Mouse (Mus musculus) neural tube, embryonic 13.5 days (tissue): ENCODE results near the gene Gm21969. TPM values are rescaled to one million over a fixed set of nuclear protein-coding genes. Genes with fewer than 3 reads are reported as not detected.

Source experiments
- ATAC-seq: fragments of 200-750 bp; cut with Nextera tagmentation; 2 replicates; pipeline ENCODE4 v1.8.0; 2017; ENCODE audit warnings: low read depth, mild to moderate bottlenecking, moderate TSS enrichment, moderate library complexity
- H3K27ac ChIP-seq: fragments of 300-500 bp; sonication (generic); replicated peaks from 2 replicates; pipeline ENCODE4 v1.5.1; 2015; ENCODE audit warnings: moderate library complexity, mild to moderate bottlenecking, inconsistent platforms
- H3K27me3 ChIP-seq: fragments of 300-500 bp; sonication (generic); 2 replicates; pipeline ENCODE4 v1.6.1; 2015; ENCODE audit warnings: mild to moderate bottlenecking, inconsistent platforms
- H3K36me3 ChIP-seq: fragments of 300-500 bp; sonication (generic); 2 replicates; pipeline ENCODE4 v1.6.1; 2015; ENCODE audit warnings: mild to moderate bottlenecking, inconsistent platforms
- H3K4me1 ChIP-seq: fragments of 300-500 bp; sonication (generic); replicated peaks from 2 replicates; pipeline ENCODE4 v1.6.1; 2015; ENCODE audit warnings: inconsistent platforms
- H3K4me2 ChIP-seq: fragments of 300-500 bp; sonication (generic); 2 replicates; pipeline ENCODE4 v1.6.1; 2015; ENCODE audit warnings: inconsistent platforms, mild to moderate bottlenecking, moderate library complexity
- H3K4me3 ChIP-seq: fragments of 300-500 bp; sonication (generic); 2 replicates; pipeline ENCODE4 v1.5.1; 2015; ENCODE audit warnings: mild to moderate bottlenecking, inconsistent platforms
- H3K9ac ChIP-seq: fragments of 300-500 bp; sonication (generic); 2 replicates; pipeline ENCODE4 v1.6.1; 2015; ENCODE audit warnings: moderate library complexity, mild to moderate bottlenecking, inconsistent platforms
- H3K9me3 ChIP-seq: fragments of 300-500 bp; sonication (generic); 2 replicates; pipeline ENCODE4 v1.6.1; 2016; ENCODE audit warnings: inconsistent platforms
- WGBS: fragments of 180-500 bp; shearing (Covaris S2); methylation state at CpG from one replicate; pipeline ENCODE4 v1.1.7; 2015; 5-methylcytosine and 5-hydroxymethylcytosine counted together
- microRNA-seq: library from miRNA; unstranded; fragments of <30 nt; microRNA quantifications from one replicate; pipeline ENCODE4, GENCODE M21; 2016
- polyA plus RNA-seq: library from polyadenylated mRNA; unstranded; fragments of >200 nt; fragmentation: Nextera tagmentation; extraction: Ambion mirVana; gene quantifications from 2 replicates; pipeline ENCODE4 v1.2.1, GENCODE M21; 2015

The Gm21969 gene
- polyA plus RNA-seq, 1 experiment from 2014 or later: not detected

DNA sequence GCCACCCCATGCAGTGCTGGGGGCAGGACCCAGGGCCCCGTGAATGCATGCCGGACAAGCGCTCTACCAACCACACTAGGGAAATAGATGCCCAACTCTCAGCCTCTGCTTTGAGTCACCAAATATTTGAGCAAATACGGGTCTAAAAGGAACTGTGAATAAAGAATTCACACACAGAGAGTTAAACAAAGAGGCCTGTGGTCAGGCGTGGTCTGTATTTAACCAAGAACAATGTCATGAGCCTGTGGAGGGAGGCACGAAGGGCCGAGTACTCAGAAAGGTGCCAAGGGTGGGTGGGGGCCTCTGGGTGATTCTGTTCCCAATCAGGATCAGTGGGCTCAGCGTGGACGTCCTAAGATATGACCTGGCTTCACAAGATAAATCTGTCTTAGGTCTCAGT lies 85.1 kb downstream of the Gm21969 start:
- Histone ChIP-seq H3K4me1 (0 out of 2 replicates have a peak, but pooled peaks cover 6% of the 10 kb centered on the region), H3K27me3 (no peaks in the 10 kb centered on the region; the same call in 1 of the 2 replicates), H3K36me3 (no peaks in the 10 kb centered on the region), H3K27ac (no peak overlapping the region), H3K9me3 (no peaks in the 10 kb centered on the region), H3K4me2 (no peak overlapping the region), H3K9ac (no peak overlapping the region), H3K4me3 (no peak overlapping the region)
- ATAC-seq: no peak
- WGBS: 54% methylated on average over 9 of the region's 9 CpGs

DNA sequence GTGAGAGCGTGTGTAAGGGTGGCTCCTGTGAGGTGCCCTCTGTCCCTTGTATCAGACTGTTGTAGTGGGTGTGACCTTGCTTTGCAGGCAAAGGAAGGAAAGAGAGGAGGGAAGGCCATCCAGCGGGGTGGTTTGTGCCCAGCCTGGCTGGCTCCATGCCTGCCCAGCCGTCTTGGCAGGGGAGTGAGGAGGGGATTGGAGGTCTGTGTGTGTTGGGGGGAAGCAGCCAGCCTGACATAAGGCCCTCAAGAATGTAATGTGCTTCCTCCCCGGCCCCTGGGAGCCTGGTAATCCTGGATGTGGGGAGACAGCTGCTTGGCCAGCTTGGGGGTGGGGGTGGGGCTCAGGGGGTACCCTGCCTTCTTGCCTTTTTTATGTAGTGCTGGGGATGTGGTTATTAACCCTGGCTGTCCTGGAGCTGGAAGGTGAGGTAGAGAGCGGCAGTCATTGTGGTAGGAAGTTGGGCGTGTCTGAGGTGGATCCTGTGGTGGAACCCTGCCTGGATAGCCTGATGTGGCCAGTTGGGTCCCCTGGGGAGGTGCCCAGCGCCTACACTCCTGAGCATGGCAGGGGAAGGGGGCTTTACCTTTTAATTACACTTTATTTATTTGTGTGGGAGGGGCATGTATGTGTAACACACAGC lies 86.8 kb downstream of the Gm21969 start:
- H3K9me3 ChIP-seq: no peaks in the 10 kb centered on the region

DNA sequence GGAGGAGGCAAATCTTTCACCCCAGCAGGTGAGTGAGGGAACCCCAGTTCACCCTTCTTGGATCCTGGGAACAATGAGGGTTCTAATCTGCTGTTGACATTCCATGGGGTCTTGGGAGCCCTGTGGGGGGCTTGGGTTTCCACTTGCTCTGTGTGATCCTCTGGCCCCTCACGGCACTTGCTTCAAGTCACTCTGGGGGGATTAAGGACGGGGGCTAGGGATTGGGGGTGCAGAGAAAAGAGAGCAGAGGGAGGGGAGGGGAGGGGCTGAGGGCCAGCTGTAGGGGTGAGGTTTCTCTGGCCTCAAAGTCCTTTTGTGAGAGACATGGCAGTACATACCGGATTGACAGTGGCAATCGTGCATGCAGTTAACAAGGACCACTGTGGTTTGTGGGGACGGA lies 90.3 kb downstream of the Gm21969 start:
- no peak overlapping the region for H3K9ac ChIP-seq
- 64% methylated on average over 5 of the region's 5 CpGs for WGBS
- H3K4me3 ChIP-seq: no peak overlapping the region
- no peaks in the 10 kb centered on the region; the same call in 1 of the 2 replicates for H3K27me3 ChIP-seq
- H3K4me1 ChIP-seq: peaks cover 16% of the 10 kb centered on the region
- H3K36me3 ChIP-seq: no peaks in the 10 kb centered on the region
- no peak overlapping the region for H3K27ac ChIP-seq
- H3K4me2 ChIP-seq: no peak overlapping the region
- H3K9me3 ChIP-seq: no peaks in the 10 kb centered on the region
- ATAC-seq: no peak

More for the DNA sequence above, 86.8 kb downstream of the Gm21969 start:
- no peak overlapping the region for H3K9ac ChIP-seq
- no peaks in the 10 kb centered on the region; the same call in 1 of the 2 replicates for H3K27me3 ChIP-seq
- H3K27ac ChIP-seq: no peak overlapping the region
- no peak for ATAC-seq
- H3K4me3 ChIP-seq: no peak overlapping the region
- 43% methylated on average over 7 of the region's 7 CpGs for WGBS
- no peaks in the 10 kb centered on the region for H3K36me3 ChIP-seq
- H3K4me1 ChIP-seq: 0 out of 2 replicates have a peak, but pooled peaks cover 6% of the 10 kb centered on the region
- H3K4me2 ChIP-seq: no peak overlapping the region

DNA sequence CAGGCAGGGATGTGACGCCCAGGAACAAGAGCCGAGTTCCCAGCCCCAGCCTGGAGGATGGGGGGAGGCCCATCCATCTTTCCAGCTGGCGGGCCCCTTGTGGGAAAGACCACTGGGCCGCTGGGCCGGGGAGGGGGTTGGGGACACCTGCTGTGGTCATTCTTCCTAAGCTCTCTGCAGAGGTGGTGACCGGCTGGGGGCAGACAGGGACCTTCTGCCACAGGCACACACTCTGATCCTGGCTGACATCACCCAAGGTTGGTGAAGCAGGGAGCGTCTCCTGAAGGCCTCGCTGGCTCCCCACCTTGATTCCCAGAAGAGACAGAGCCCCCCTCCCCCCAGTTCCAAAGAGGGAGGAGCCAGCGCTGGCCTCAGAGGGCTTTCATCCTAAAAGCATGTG lies 94.8 kb downstream of the Gm21969 start:
- Histone ChIP-seq H3K36me3 (no peaks in the 10 kb centered on the region), H3K9me3 (no peaks in the 10 kb centered on the region), H3K4me1 (peaks cover 10% of the 10 kb centered on the region), H3K27me3 (no peaks in the 10 kb centered on the region; the same call in 1 of the 2 replicates), H3K4me2 (no peak overlapping the region), H3K27ac (no peak overlapping the region), H3K4me3 (no peak overlapping the region), H3K9ac (no peak overlapping the region)
- 1% methylated on average over 9 of the region's 9 CpGs for WGBS
- ATAC-seq: no peak

DNA sequence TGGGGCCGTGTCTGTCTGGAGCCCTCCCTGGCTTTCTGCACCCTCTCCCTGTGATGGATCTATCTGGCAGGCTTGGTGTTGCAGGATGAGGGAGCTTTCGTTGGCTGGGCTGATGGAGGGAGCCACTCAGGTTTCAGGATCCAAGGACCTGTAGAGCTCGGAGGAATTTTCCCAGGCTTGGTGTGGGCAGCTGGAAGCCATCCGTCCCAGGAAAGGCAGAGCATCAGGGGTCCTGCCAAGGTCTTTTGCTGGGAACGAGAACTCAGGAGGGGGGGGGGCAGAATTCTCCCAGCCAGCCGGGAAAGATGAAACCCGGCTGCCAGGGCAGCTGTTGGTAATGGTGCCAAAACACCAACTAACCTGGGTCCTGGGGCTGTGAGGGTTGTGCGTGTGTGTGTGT lies 95.6 kb downstream of the Gm21969 start:
- Histone ChIP-seq H3K27ac (no peak overlapping the region), H3K4me3 (no peak overlapping the region), H3K4me2 (no peak overlapping the region), H3K4me1 (peaks cover 10% of the 10 kb centered on the region), H3K36me3 (no peaks in the 10 kb centered on the region), H3K27me3 (no peaks in the 10 kb centered on the region; the same call in 1 of the 2 replicates), H3K9ac (no peak overlapping the region), H3K9me3 (no peaks in the 10 kb centered on the region)
- no peak for ATAC-seq
- 57% methylated on average over 8 of the region's 8 CpGs for WGBS

DNA sequence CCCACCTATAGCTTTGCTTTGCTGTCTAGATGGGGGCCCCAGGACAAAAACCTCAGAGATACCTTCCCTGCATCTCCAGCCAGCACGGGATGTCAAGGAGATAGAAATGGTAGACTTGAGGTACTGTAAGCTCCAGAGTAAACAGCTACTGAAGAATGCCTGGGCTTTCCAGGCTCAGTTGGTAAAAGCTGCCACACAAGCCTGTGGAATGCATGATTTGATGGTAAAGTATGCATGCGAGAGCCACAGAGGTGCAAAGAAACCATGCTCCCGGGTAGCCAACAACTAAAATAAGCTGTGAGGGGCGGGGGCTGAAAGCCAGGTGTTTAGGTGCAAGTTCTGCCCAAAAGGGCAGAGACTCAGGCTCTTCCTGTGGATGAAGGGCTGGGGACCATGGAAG lies 99.9 kb downstream of the Gm21969 start:
- Histone ChIP-seq H3K27ac (no peak overlapping the region), H3K4me1 (peaks cover 3% of the 10 kb centered on the region), H3K27me3 (no peaks in the 10 kb centered on the region), H3K4me2 (no peak overlapping the region), H3K4me3 (no peak overlapping the region), H3K9me3 (no peaks in the 10 kb centered on the region), H3K9ac (no peak overlapping the region), H3K36me3 (no peaks in the 10 kb centered on the region)
- ATAC-seq: no peak
- 72% methylated on average over 4 of the region's 4 CpGs for WGBS

DNA sequence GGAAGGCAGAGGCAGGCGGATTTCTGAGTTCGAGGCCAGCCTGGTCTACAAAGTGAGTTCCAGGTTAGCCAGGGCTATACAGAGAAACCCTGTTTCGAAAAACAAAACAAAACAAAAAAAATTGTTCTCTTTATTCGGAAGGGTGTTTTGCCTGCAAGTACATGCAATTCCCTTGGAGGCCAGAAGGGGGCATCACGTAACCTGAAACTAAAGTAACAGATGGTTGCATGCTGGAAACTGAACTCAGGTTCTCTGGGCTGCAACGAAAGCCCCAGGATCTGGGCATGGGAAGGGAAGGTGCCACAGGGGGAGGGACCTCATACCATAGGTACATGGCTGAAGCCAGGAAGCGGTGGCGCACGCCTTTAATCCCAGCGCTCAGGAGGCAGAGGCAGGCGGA lies 100.5 kb downstream of the Gm21969 start:
- WGBS: 84% methylated on average over 11 of the region's 11 CpGs
- Histone ChIP-seq H3K4me2 (no peak overlapping the region), H3K27ac (no peak overlapping the region), H3K36me3 (no peaks in the 10 kb centered on the region), H3K27me3 (no peaks in the 10 kb centered on the region), H3K9ac (no peak overlapping the region), H3K9me3 (no peaks in the 10 kb centered on the region), H3K4me1 (no peaks in the 10 kb centered on the region), H3K4me3 (no peak overlapping the region)
- ATAC-seq: no peak

DNA sequence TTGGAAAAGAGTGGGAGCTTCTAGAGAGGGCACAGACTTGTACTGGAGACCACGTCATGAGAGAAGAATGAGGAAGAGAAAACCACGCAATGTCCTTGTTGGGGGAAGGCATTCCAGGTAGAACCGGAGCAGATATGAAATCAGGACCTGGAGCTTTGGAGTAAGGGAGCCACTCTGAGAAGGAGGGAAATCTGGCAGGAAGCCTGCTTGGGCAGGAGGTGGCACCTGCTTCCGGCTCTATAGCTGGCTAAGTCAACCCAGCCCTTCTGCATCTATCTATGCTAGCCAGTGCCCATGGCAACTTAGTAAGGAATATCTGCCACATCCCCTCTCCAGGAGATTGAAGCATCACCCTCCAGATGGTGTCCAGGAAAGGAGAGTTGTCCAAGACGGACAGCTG lies 103.0 kb downstream of the Gm21969 start:
- no peak overlapping the region for H3K4me3 ChIP-seq
- no peak overlapping the region for H3K4me2 ChIP-seq
- H3K4me1 ChIP-seq: peaks cover 8% of the 10 kb centered on the region
- no peaks in the 10 kb centered on the region for H3K9me3 ChIP-seq
- ATAC-seq: no peak
- H3K9ac ChIP-seq: no peak overlapping the region
- H3K27me3 ChIP-seq: no peaks in the 10 kb centered on the region
- H3K27ac ChIP-seq: no peak overlapping the region
- 89% methylated on average over 5 of the region's 5 CpGs for WGBS
- no peaks in the 10 kb centered on the region for H3K36me3 ChIP-seq

DNA sequence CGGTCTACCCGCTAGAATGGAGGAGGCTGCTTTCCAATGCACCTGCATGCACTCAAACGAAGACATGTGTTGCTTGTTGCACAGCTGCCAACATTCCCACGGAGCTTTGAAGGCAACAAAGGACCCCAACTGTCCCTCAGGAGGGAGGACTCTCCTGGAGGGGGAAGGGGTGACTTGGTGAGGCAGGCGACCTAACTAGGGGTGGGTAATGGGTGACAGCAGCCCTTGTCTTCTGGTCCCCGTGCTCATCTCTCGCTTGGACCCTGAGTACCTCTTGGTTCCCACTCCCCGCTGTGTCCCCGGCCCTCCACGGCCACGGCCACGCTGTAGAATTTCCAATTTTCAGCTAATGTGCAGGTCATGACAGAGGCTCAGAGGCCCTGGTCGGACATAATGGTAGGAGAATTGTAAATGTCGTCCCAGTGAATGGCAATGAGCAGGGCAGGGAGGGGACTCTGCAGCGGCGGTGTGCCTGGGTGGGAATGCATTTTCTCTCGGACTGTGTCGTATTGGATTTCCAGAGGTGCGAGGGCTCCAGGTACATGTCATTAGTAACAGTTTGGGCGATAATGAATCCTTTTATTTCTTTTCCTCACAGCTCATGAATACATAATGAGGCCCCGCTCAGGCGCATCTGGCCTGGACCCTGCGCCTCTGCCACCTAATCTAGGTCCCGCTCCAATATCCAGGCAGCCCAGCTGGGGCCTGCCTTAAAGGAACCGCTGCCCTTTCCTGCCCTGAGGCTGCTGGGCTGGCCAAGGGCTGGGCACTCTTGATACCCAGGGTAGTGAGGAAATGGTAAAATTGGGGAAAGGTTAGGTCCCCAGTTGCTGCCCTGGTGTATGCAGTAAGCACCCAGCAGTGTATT lies 107.7 kb downstream of the Gm21969 start:
- peak overlapping the region; percentile 20 for H3K4me2 ChIP-seq
- peak overlapping the region; percentile 52; the same call in 1 of the 2 replicates for H3K27ac ChIP-seq
- no peaks in the 10 kb centered on the region for H3K9me3 ChIP-seq
- H3K27me3 ChIP-seq: no peaks in the 10 kb centered on the region
- 0 out of 2 replicates have a peak, but pooled peaks have one; percentile 40 for ATAC-seq
- 24% methylated on average over 25 of the region's 25 CpGs for WGBS
- H3K4me3 ChIP-seq: no peak overlapping the region
- H3K4me1 ChIP-seq: peaks cover 18% of the 10 kb centered on the region
- no peak overlapping the region for H3K9ac ChIP-seq
- H3K36me3 ChIP-seq: no peaks in the 10 kb centered on the region

Small RNAs within 50 kb of the gene (microRNA-seq; reads per million reads assigned to microRNA genes)
- not detected for gene Gm25571
- not detected for gene Mir7020

Other genes starting within 250 kb of the Gm21969 start
- 4.6 and 5.3 TPM in 2 replicates for gene Iffo2, start 72.6 kb upstream of the Gm21969 start, polyA plus RNA-seq
- gene Aldh4a1, start 19.7 kb downstream of the Gm21969 start, polyA plus RNA-seq: 23.6 and 24.5 TPM in 2 replicates
- not detected in 2 replicates for gene Tas1r2, start 50.4 kb downstream of the Gm21969 start, polyA plus RNA-seq
- gene Pax7, start 230.3 kb downstream of the Gm21969 start, polyA plus RNA-seq: 0.50 and 0.70 TPM in 2 replicates